Mouse (Mus musculus) cerebellum, adult 2 months (tissue): ENCODE results near the gene Nr1d2. TPM values are rescaled to one million over a fixed set of nuclear protein-coding genes. Genes with fewer than 3 reads are reported as not detected.
A peak's percentile ranks its signal among the peaks of the same experiment; 100 is the strongest.
"Not testable (repeated sequence)": the region's sequence is repeated elsewhere in the genome, so short reads cannot be mapped to it uniquely, and the experiment has no call there.

Source experiments
- DNase-seq, 2 experiments: peaks; one replicate each; pipeline ENCODE4 v3.0.0; 2021
- H3K27ac ChIP-seq: fragments of 200-500 bp; 2 replicates; pipeline ENCODE4 v1.5.1; 2012; ENCODE audit warnings: low read length, control low read depth, inconsistent platforms; ENCODE audit not compliant: insufficient read depth
- H3K27me3 ChIP-seq: fragments of 200-500 bp; 2 replicates; pipeline ENCODE4 v1.6.1; 2012; ENCODE audit warnings: inconsistent platforms, mild to moderate bottlenecking, low read length, moderate library complexity; ENCODE audit not compliant: control insufficient read depth, insufficient read depth
- H3K4me1 ChIP-seq: fragments of 200-500 bp; 2 replicates; pipeline ENCODE4 v1.6.1; 2011; ENCODE audit warnings: low read length; ENCODE audit not compliant: control insufficient read depth, insufficient read depth
- H3K4me3 ChIP-seq: fragments of 200-500 bp; replicated peaks from 2 replicates; pipeline ENCODE3; 2011; ENCODE audit warnings: mild to moderate bottlenecking, low read depth, low read length, control low read depth; ENCODE audit not compliant: insufficient read depth
- CTCF ChIP-seq: fragments of 200-500 bp; IDR thresholded peaks from 2 replicates; pipeline ENCODE4 v1.5.1; 2011; ENCODE audit warnings: low read depth, mild to moderate bottlenecking, control low read depth, low read length, moderate library complexity, borderline replicate concordance; ENCODE audit not compliant: insufficient read depth
- POLR2A ChIP-seq: fragments of 200-500 bp; IDR thresholded peaks from 2 replicates; pipeline ENCODE4 v1.6.1; 2011; ENCODE audit warnings: low read length, control low read depth, borderline replicate concordance; ENCODE audit not compliant: insufficient read depth
- WGBS: fragments of 180-500 bp; shearing (Covaris S2); methylation state at CpG from one replicate; pipeline ENCODE4 v1.1.7; 2018; 5-methylcytosine and 5-hydroxymethylcytosine counted together
- polyA plus RNA-seq: library from polyadenylated mRNA; depleted of rRNA; stranded (reverse); fragments of >200 nt; gene quantifications from 2 replicates; pipeline ENCODE4 v1.2.3, GENCODE M21; 2012

The Nr1d2 gene
- polyA plus RNA-seq, 1 experiment: 87.2 TPM

- TF ChIP-seq POLR2A (peak; percentile 76), CTCF (no peak)
- Histone ChIP-seq H3K27ac (peak within 1 kb of the TSS; percentile 41), H3K4me1 (no peaks in the 10 kb centered on the region; the same call in 1 of the 2 replicates), H3K4me3 (peak within 1 kb of the TSS; percentile 96), H3K27me3 (no peaks in the 10 kb centered on the region)
- peak; percentile 99 to 100 for DNase-seq
- under 1% methylated on average over 78 of the region's 78 CpGs for WGBS
Observed at GRCm38 (mm10) chr14:18270529-18271441, 31.9 kb upstream of the Nr1d2 start, which contains the start of the genes Nkiras1 and Rpl15. TSS of gene Nkiras1 (plus strand) at chr14:18271136. TSS of gene Rpl15 (minus strand) at chr14:18271391.

GRCm38 (mm10) chr14:18269947-18270528 lies 31.1 kb upstream of the Nr1d2 start:
- not testable (repeated sequence) for DNase-seq, H3K27me3 ChIP-seq, H3K4me1 ChIP-seq
- H3K4me3 ChIP-seq: peak overlapping the region; percentile 96
- WGBS: under 1% methylated on average over 24 of the region's 24 CpGs
- peak overlapping the region; percentile 4; the same call in 1 of the 2 replicates for H3K27ac ChIP-seq

DNA sequence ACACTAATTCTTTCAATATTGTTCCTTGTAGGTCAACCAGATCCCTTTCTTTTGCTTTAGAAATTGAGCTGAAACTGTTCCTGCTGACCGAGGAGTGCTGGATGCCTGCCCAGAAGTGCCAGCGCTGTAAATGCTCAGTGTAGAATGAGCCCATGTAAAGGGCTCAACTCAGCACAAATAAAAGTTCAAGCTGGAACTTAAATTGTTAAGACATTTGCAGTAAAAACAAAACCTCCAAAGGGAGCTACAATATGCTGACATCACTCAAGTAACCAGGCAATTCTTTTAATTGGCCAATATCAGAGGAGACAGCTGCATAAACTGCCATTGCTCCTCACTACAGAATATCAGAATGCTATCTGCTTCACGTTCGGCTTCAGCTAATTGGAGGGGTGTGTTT lies 24.5 kb upstream of the Nr1d2 start:
- TF ChIP-seq CTCF (no peak), POLR2A (no peak)
- peak; percentile 41 to 51 for DNase-seq
- Histone ChIP-seq H3K4me3 (no peak overlapping the region), H3K27me3 (no peaks in the 10 kb centered on the region), H3K27ac (no peak overlapping the region), H3K4me1 (no peaks in the 10 kb centered on the region; the same call in 1 of the 2 replicates)
- 15% methylated on average over 4 of the region's 4 CpGs for WGBS

GRCm38 (mm10) chr14:18261203-18261602 lies 22.3 kb upstream of the Nr1d2 start:
- Histone ChIP-seq H3K4me3 (no peak overlapping the region), H3K27ac (no peak overlapping the region), H3K27me3 (no peaks in the 10 kb centered on the region), H3K4me1 (no peaks in the 10 kb centered on the region; the same call in 1 of the 2 replicates)
- TF ChIP-seq POLR2A: no peak
- no peak for TF ChIP-seq CTCF
- DNase-seq: no peak
- WGBS: 88% methylated on average over 3 of the region's 3 CpGs

DNA sequence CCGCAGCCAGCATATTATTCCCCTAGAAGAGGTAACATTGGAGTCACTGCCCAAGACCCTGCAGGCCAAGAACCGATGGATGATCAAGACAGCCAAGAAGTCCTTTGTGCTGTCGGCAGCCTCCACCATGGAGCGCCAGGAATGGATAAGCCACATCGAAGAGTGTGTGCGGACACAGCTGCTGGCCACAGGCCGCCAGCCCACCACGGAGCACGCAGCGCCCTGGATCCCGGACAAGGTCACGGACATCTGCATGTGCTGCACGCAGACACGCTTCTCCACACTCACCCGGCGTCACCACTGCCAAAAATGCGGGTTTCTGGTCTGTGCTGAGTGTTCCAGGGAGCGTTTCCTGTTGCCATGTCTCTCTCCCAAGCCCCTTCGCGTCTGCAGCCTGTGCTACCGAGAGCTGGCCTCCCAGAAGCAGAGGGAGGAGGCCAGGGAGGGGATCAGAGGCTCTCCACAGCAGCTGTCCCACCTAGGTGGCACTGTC lies 3.8 kb upstream of the Nr1d2 start:
- no peak overlapping the region for H3K27ac ChIP-seq
- no peak for DNase-seq
- WGBS: 78% methylated on average over 21 of the region's 21 CpGs
- TF ChIP-seq POLR2A (no peak), CTCF (no peak)
- no peaks in the 10 kb centered on the region for H3K4me1 ChIP-seq
- H3K27me3 ChIP-seq: no peaks in the 10 kb centered on the region
- no peak overlapping the region for H3K4me3 ChIP-seq

DNA sequence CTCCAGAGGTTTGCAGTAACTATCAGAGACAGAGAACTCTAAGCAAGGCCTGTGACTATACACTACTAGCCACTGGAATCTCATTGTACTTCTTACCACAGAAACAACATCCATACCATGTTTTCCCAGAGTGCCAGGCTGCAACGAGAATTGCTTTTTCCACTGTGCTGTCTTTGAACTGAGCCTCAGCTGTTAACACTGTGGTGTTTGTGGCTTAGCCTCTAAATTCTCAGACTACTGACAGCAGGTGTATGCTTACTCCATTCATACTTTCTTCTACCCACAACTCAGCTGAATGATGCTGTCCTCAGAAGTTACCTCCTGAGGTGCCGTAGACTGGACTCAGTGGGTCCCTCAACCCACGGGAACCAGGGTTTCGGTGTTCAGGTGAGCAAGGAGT lies 2.9 kb upstream of the Nr1d2 start:
- no peaks in the 10 kb centered on the region for H3K4me1 ChIP-seq
- H3K27me3 ChIP-seq: no peaks in the 10 kb centered on the region
- no peak for TF ChIP-seq CTCF
- no peak for TF ChIP-seq POLR2A
- no peak overlapping the region for H3K27ac ChIP-seq
- 92% methylated on average over 4 of the region's 4 CpGs for WGBS
- H3K4me3 ChIP-seq: no peak overlapping the region
- DNase-seq: no peak

- Histone ChIP-seq H3K27ac (no peak overlapping the region), H3K27me3 (no peaks in the 10 kb centered on the region), H3K4me3 (no peak overlapping the region), H3K4me1 (no peaks in the 10 kb centered on the region)
- 72% methylated on average over 7 of the region's 7 CpGs for whole genome bisulfite sequencing
- no peak for TF ChIP-seq CTCF
- no peak for TF ChIP-seq POLR2A
- DNase-seq: no peak
Observed at GRCm38 (mm10) chr14:18240132-18240531, 1.2 kb upstream of the Nr1d2 start.

GRCm38 (mm10) chr14:18238131-18238749 lies 687 bp downstream of the Nr1d2 start:
- TF ChIP-seq POLR2A (0 out of 2 replicates have a peak, but pooled peaks have one; percentile 42), CTCF (no peak)
- Histone ChIP-seq H3K27ac (peak overlapping the region; percentile 100), H3K4me3 (peak overlapping the region; percentile 88), H3K27me3 (no peaks in the 10 kb centered on the region), H3K4me1 (peaks cover 4% of the 10 kb centered on the region; the same call in 1 of the 2 replicates)
- peak; percentile 98 to 99 for DNase-seq
- WGBS: under 1% methylated on average over 70 of the region's 71 CpGs
